Mouse (Mus musculus) limb, embryonic 14.5 days (tissue): Measurements from ENCODE around the gene Cdc20. TPM values are rescaled to one million over a fixed set of nuclear protein-coding genes. Genes with fewer than 3 reads are reported as not detected.

Source experiments
- ATAC-seq: fragments of 200-750 bp; cut with Nextera tagmentation; 2 replicates; pipeline ENCODE4 v1.8.0; 2017; ENCODE audit warnings: low read depth, moderate number of reproducible peaks, moderate TSS enrichment; ENCODE audit not compliant: low FRiP score
- DNase-seq: peaks from one replicate; pipeline ENCODE4 v3.0.0-alpha.2; 2015; ENCODE audit warnings: low spot score
- H3K27ac ChIP-seq: fragments of 300-500 bp; sonication (generic); replicated peaks from 2 replicates; pipeline ENCODE4 v1.5.1; 2014; ENCODE audit warnings: low read depth, mild to moderate bottlenecking, low read length, moderate library complexity, mixed read lengths
- H3K27me3 ChIP-seq: fragments of 300-500 bp; sonication (generic); 2 replicates; pipeline ENCODE4 v1.6.1; 2014; ENCODE audit warnings: low read length, mixed read lengths; ENCODE audit not compliant: control insufficient read depth, insufficient read depth
- H3K36me3 ChIP-seq: fragments of 300-500 bp; sonication (generic); 2 replicates; pipeline ENCODE4 v1.6.1; 2014; ENCODE audit warnings: mild to moderate bottlenecking, low read length, moderate library complexity, mixed read lengths; ENCODE audit not compliant: control insufficient read depth, insufficient read depth
- H3K4me1 ChIP-seq: fragments of 300-500 bp; sonication (generic); 2 replicates; pipeline ENCODE4 v1.6.1; 2014; ENCODE audit warnings: antibody characterized with exemption, low read length, mixed read lengths; ENCODE audit not compliant: control insufficient read depth, insufficient read depth
- H3K4me2 ChIP-seq: fragments of 300-500 bp; sonication (generic); replicated peaks from 2 replicates; pipeline ENCODE4 v1.6.1; 2014; ENCODE audit warnings: low read depth, mild to moderate bottlenecking, low read length, moderate library complexity; ENCODE audit not compliant: severe bottlenecking
- H3K4me3 ChIP-seq: fragments of 300-500 bp; sonication (generic); replicated peaks from 2 replicates; pipeline ENCODE4 v1.5.1; 2014; ENCODE audit warnings: low read length
- H3K9ac ChIP-seq: fragments of 300-500 bp; sonication (generic); 2 replicates; pipeline ENCODE4 v1.6.1; 2014; ENCODE audit warnings: mild to moderate bottlenecking, low read depth, low read length, moderate library complexity; ENCODE audit not compliant: severe bottlenecking
- H3K9me3 ChIP-seq: fragments of 300-500 bp; sonication (generic); 2 replicates; pipeline ENCODE4 v1.6.1; 2016; ENCODE audit warnings: low read length; ENCODE audit not compliant: control insufficient read depth
- POLR2A ChIP-seq: fragments of 200-500 bp; IDR thresholded peaks from 2 replicates; pipeline ENCODE4 v1.8.0; 2012; ENCODE audit warnings: inconsistent platforms, mild to moderate bottlenecking, moderate library complexity, borderline replicate concordance; ENCODE audit not compliant: insufficient read depth, insufficient read length; ENCODE audit errors: extremely low read depth
- WGBS: fragments of 180-500 bp; shearing (Covaris S2); extraction: QIAGEN DNeasy Blood & Tissue Kit; methylation state at CpG from one replicate; pipeline ENCODE4 v1.1.7; 2014; 5-methylcytosine and 5-hydroxymethylcytosine counted together
- polyA plus RNA-seq, 2 experiments: library from polyadenylated mRNA; depleted of rRNA in 1 of 2; stranded (reverse) in 1 of 2; unstranded in 1 of 2; fragments of >200 nt; fragmentation: Nextera tagmentation in 1 of 2; extraction: Ambion mirVana in 1 of 2; gene quantifications; 2 replicates each; pipeline versions ENCODE4 v1.2.1 to v1.2.3; 2012 to 2014

The Cdc20 gene
- polyA plus RNA-seq, 2 experiments: 144 to 189 TPM

GRCm38 (mm10) chr4:118427415-118427767 is 9.8 kb downstream of the Cdc20 start:
- peak; percentile 32 for ATAC-seq
- H3K27ac ChIP-seq: peak overlapping the region; percentile 68
- peak overlapping the region; percentile 66 for H3K4me3 ChIP-seq
- peaks cover 21% of the 10 kb centered on the region for H3K4me1 ChIP-seq
- H3K9ac ChIP-seq: peak overlapping the region; percentile 69
- H3K9me3 ChIP-seq: no peaks in the 10 kb centered on the region
- H3K4me2 ChIP-seq: peak overlapping the region; percentile 90
- 4% methylated on average over 5 of the region's 5 CpGs for WGBS
- no peak for DNase-seq
- no peaks in the 10 kb centered on the region for H3K27me3 ChIP-seq
- no peak for TF ChIP-seq POLR2A
- H3K36me3 ChIP-seq: peaks cover 24% of the 10 kb centered on the region

- H3K9me3 ChIP-seq: no peaks in the 10 kb centered on the region
- no peaks in the 10 kb centered on the region for H3K27me3 ChIP-seq
- H3K27ac ChIP-seq: no peak overlapping the region
- H3K36me3 ChIP-seq: peaks cover 9% of the 10 kb centered on the region
- DNase-seq: no peak
- 90% methylated on average over 1 of the region's 1 CpGs for WGBS
- no peak overlapping the region for H3K4me3 ChIP-seq
- H3K4me2 ChIP-seq: no peak overlapping the region
- no peak for TF ChIP-seq POLR2A
- H3K9ac ChIP-seq: no peak overlapping the region
- ATAC-seq: no peak
- peaks cover 21% of the 10 kb centered on the region for H3K4me1 ChIP-seq
Observed at GRCm38 (mm10) chr4:118425374-118425773, 11.8 kb downstream of the Cdc20 start.

- no peaks in the 10 kb centered on the region for H3K27me3 ChIP-seq
- H3K9ac ChIP-seq: no peak overlapping the region
- 82% methylated on average over 4 of the region's 4 CpGs for WGBS
- H3K4me2 ChIP-seq: no peak overlapping the region
- peaks cover 16% of the 10 kb centered on the region for H3K4me1 ChIP-seq
- no peak overlapping the region for H3K27ac ChIP-seq
- peaks cover 16% of the 10 kb centered on the region for H3K36me3 ChIP-seq
- no peak for TF ChIP-seq POLR2A
- ATAC-seq (no peak), DNase-seq (no peak)
- H3K4me3 ChIP-seq: no peak overlapping the region
- no peaks in the 10 kb centered on the region for H3K9me3 ChIP-seq
Observed at GRCm38 (mm10) chr4:118424541-118425160, 12.5 kb downstream of the Cdc20 start.

- no peak overlapping the region for H3K27ac ChIP-seq
- ATAC-seq (no peak), DNase-seq (no peak)
- no peaks in the 10 kb centered on the region for H3K9me3 ChIP-seq
- H3K4me1 ChIP-seq: no peaks in the 10 kb centered on the region
- no peak overlapping the region for H3K4me3 ChIP-seq
- WGBS: 95% methylated on average over 3 of the region's 3 CpGs
- no peak for TF ChIP-seq POLR2A
- no peak overlapping the region for H3K4me2 ChIP-seq
- no peak overlapping the region for H3K9ac ChIP-seq
- H3K36me3 ChIP-seq: peaks cover 39% of the 10 kb centered on the region
- H3K27me3 ChIP-seq: no peaks in the 10 kb centered on the region
Observed at GRCm38 (mm10) chr4:118421384-118421783, 15.8 kb downstream of the Cdc20 start.

GRCm38 (mm10) chr4:118417112-118417797 is 19.9 kb downstream of the Cdc20 start:
- H3K4me1 ChIP-seq: no peaks in the 10 kb centered on the region
- no peak overlapping the region for H3K4me3 ChIP-seq
- H3K9ac ChIP-seq: no peak overlapping the region
- DNase-seq: no peak
- H3K36me3 ChIP-seq: peaks cover 76% of the 10 kb centered on the region
- H3K9me3 ChIP-seq: no peaks in the 10 kb centered on the region
- no peak overlapping the region for H3K27ac ChIP-seq
- 92% methylated on average over 13 of the region's 13 CpGs for WGBS
- H3K27me3 ChIP-seq: no peaks in the 10 kb centered on the region
- H3K4me2 ChIP-seq: no peak overlapping the region
- ATAC-seq: no peak
- TF ChIP-seq POLR2A: no peak
